In genomic region chr10:95348457-95348856, GRCm38 (mm10) we compare ENCODE assay signal across 21 mouse cellular contexts.
"Had no signal": no experiment of that assay in that cellular context is flagged by ENCODE, and none has a peak within 500 bp of the region (broad histone marks: within the 10 kb centered on the region; RNA-seq: fewer than 3 reads in every experiment).

No protein-coding gene starts in this region.

- H3K9ac ChIP-seq: liver, embryonic 15.5 days; liver, postnatal 0 days; lung, embryonic 15.5 days; midbrain, embryonic 12.5 days; neural tube, embryonic 13.5 days; neural tube, embryonic 15.5 days had no signal

- DNase-seq: liver, postnatal 0 days; lung, adult 2 months; lung, postnatal 10 days; lung, postnatal 4 days; midbrain, embryonic 14.5 days; retina, postnatal 1 day; right cerebral cortex, adult 18-20 months; right cerebral cortex, postnatal 25 days; right cerebral cortex, postnatal 4 days; spleen, adult 18-20 months; thymus, adult 18-20 months; thymus, postnatal 14 days; thymus, postnatal 36 days had no signal

- H3K4me3 ChIP-seq: liver, embryonic 15.5 days; lung, embryonic 15.5 days; midbrain, embryonic 10.5 days; midbrain, embryonic 12.5 days; myocyte; neural tube, embryonic 13.5 days; neural tube, embryonic 15.5 days had no signal

- H3K4me1 ChIP-seq: liver, embryonic 15.5 days; lung, embryonic 15.5 days; midbrain, embryonic 10.5 days; midbrain, embryonic 12.5 days; neural tube, embryonic 13.5 days; neural tube, embryonic 15.5 days had no signal

- ATAC-seq: liver, postnatal 0 days; midbrain, embryonic 16.5 days had no signal

- H3K9me3 ChIP-seq: liver, embryonic 15.5 days; lung, embryonic 15.5 days; neural tube, embryonic 15.5 days had no signal

- H3K27me3 ChIP-seq: liver, embryonic 15.5 days; lung, embryonic 15.5 days; midbrain, embryonic 12.5 days; neural tube, embryonic 13.5 days; neural tube, embryonic 15.5 days had no signal

- H3K4me2 ChIP-seq: liver, embryonic 15.5 days; lung, embryonic 15.5 days; midbrain, embryonic 12.5 days; neural tube, embryonic 13.5 days; neural tube, embryonic 15.5 days had no signal

- H3K27ac ChIP-seq: liver, embryonic 15.5 days; lung, embryonic 15.5 days; midbrain, embryonic 10.5 days; midbrain, embryonic 12.5 days; neural tube, embryonic 13.5 days; neural tube, embryonic 15.5 days had no signal

- H3K36me3 ChIP-seq: liver, embryonic 15.5 days; lung, embryonic 15.5 days; midbrain, embryonic 10.5 days; midbrain, embryonic 12.5 days; neural tube, embryonic 13.5 days; neural tube, embryonic 15.5 days had no signal
